Mouse (Mus musculus) frontal cortex, adult 2 months (tissue): Measurements from ENCODE around the gene Gm7030. TPM values are rescaled to one million over a fixed set of nuclear protein-coding genes. Genes with fewer than 3 reads are reported as not detected.
"Not testable (repeated sequence)": the region's sequence is repeated elsewhere in the genome, so short reads cannot be mapped to it uniquely, and the experiment has no call there.

Source experiments
- DNase-seq, 2 experiments: peaks; one replicate each; pipeline ENCODE4 v3.0.0; 2022; ENCODE audit warnings: low spot score in 1 of 2; ENCODE audit errors: extremely low spot score in 1 of 2
- polyA plus RNA-seq: library from polyadenylated mRNA; depleted of rRNA; stranded (reverse); fragments of >200 nt; gene quantifications from 2 replicates; pipeline ENCODE4 v1.2.3, GENCODE M21; 2012; rRNA removed

The Gm7030 gene
- polyA plus RNA-seq, 1 experiment, result not detected

GRCm38 (mm10) chr17:36083266-36083869, 45.9 kb downstream of the Gm7030 start:
- peak in 1 of 2 experiments; percentile 10 for DNase-seq

- not testable (repeated sequence) for DNase-seq
Measured at GRCm38 (mm10) chr17:36082519-36083232, 46.5 kb downstream of the Gm7030 start.

GRCm38 (mm10) chr17:36081901-36082300, 47.3 kb downstream of the Gm7030 start:
- DNase-seq, result not testable (repeated sequence)

- peak; percentile 65 to 96 for DNase-seq
Measured at GRCm38 (mm10) chr17:36060829-36061228, 68.4 kb downstream of the Gm7030 start.

Other genes starting within 250 kb of the Gm7030 start
- 42.6 and 50.6 TPM in 2 replicates for gene Dhx16, start 249.6 kb downstream of the Gm7030 start, polyA plus RNA-seq
- 107 and 119 TPM in 2 replicates for gene 2310061I04Rik, start 232.0 kb downstream of the Gm7030 start, polyA plus RNA-seq
- gene Atat1, start 219.3 kb downstream of the Gm7030 start, polyA plus RNA-seq, result 103 and 109 TPM in 2 replicates
- gene Mrps18b, start 213.0 kb downstream of the Gm7030 start, polyA plus RNA-seq, result 54.6 and 55.9 TPM in 2 replicates
- 39.2 and 39.3 TPM in 2 replicates for gene Ppp1r10, start 213.0 kb downstream of the Gm7030 start, polyA plus RNA-seq
- 96.8 and 101 TPM in 2 replicates for gene Abcf1, start 159.7 kb downstream of the Gm7030 start, polyA plus RNA-seq
- 132 and 136 TPM in 2 replicates for gene Gnl1, start 149.6 kb downstream of the Gm7030 start, polyA plus RNA-seq
- gene Prr3, start 149.2 kb downstream of the Gm7030 start, polyA plus RNA-seq, result 53.1 and 53.2 TPM in 2 replicates
- 2.0 TPM in 2 replicates for gene H2-T24, start 108.9 kb downstream of the Gm7030 start, polyA plus RNA-seq
- 19.8 and 22.8 TPM in 2 replicates for gene H2-T23, start 96.6 kb downstream of the Gm7030 start, polyA plus RNA-seq
- 21.6 and 23.0 TPM in 2 replicates for gene H2-T22, start 86.7 kb downstream of the Gm7030 start, polyA plus RNA-seq
- gene Gm6034, start 86.5 kb downstream of the Gm7030 start, polyA plus RNA-seq, result not detected in 2 replicates
- 0.18 and 0.99 TPM in 2 replicates for gene Gm11127, start 71.1 kb downstream of the Gm7030 start, polyA plus RNA-seq
- gene Gm19684, start 7.7 kb downstream of the Gm7030 start, polyA plus RNA-seq, result 0.06 TPM in 1 of 2 replicates, not detected in the other
- gene Gm8909, start 39.1 kb upstream of the Gm7030 start, polyA plus RNA-seq, result not detected in 2 replicates
- gene H2-T3, start 60.9 kb upstream of the Gm7030 start, polyA plus RNA-seq, result not detected in 2 replicates
- gene Rpp21, start 128.6 kb upstream of the Gm7030 start, polyA plus RNA-seq, result 60.3 and 67.4 TPM in 2 replicates
- 34.0 and 39.7 TPM in 2 replicates for gene Trim39, start 142.8 kb upstream of the Gm7030 start, polyA plus RNA-seq
- gene H2-M10.2, start 157.1 kb upstream of the Gm7030 start, polyA plus RNA-seq, result not detected in 2 replicates
- not detected in 2 replicates for gene H2-M10.1, start 196.7 kb upstream of the Gm7030 start, polyA plus RNA-seq
- not detected in 2 replicates for gene H2-M10.3, start 239.0 kb upstream of the Gm7030 start, polyA plus RNA-seq